Mouse (Mus musculus): Measurements from ENCODE around the gene Rbm34. TPM values are rescaled to one million over a fixed set of nuclear protein-coding genes. Genes with fewer than 3 reads are reported as not detected.

The Rbm34 gene
- total and polyA plus RNA-seq, 3 experiments, result 12.2 to 38.5 (median 19.3) TPM

DNA sequence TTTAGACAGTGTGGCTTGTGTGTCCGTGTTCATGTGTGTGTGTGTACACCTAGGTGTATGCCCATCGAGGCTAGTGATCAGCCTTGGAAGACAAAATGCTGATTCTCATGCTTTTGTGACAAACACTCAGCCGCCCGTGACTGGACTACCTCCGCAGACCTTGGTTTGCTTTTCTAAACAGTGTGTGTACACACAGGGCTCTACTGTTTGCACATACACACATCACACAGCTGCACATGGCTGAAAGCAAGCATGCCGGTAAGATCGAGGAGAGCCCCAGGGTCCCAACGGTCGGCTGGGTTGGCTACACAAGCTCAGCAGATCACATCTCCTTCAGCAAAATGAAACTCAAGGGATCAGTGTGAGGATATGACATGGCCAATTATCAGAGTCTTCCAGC lies 66.9 kb downstream of the Rbm34 start:
- no peak for TF ChIP-seq CTCF (IDR thresholded peaks at IDR 0.05; ENCODE audit: low read depth, low read length)
- no peak for TF ChIP-seq GATA1 (IDR thresholded peaks at IDR 0.05; ENCODE audit: borderline replicate concordance, low read length)
- TF ChIP-seq POLR2AphosphoS5 (IDR thresholded peaks at IDR 0.05; ENCODE audit: insufficient replicate concordance, low read depth, low read length), result no peak
- no peak for TF ChIP-seq GATA2 (IDR thresholded peaks at IDR 0.05; ENCODE audit: borderline replicate concordance, low read depth, low read length)
- TF ChIP-seq TAL1 (conservative IDR thresholded peaks at IDR 0.05; ENCODE audit: low read depth, low read length), result no peak
- H3K4me1 ChIP-seq (ENCODE audit: insufficient read depth, low read depth, low read length), result peaks cover 19% of the 10 kb centered on the region
- DNase-seq (ENCODE audit: low spot score) (no peak), ATAC-seq (ENCODE audit: extremely low read depth, insufficient number of reproducible peaks, low FRiP score, poor library complexity, severe bottlenecking) (no peak)
- H3K36me3 ChIP-seq (replicated peaks), result no peaks in the 10 kb centered on the region
- H3K4me3 ChIP-seq (ENCODE audit: low read depth, low read length), result no peak overlapping the region
- H3K9me3 ChIP-seq (replicated peaks), result no peaks in the 10 kb centered on the region; the same call in 1 of the 2 replicates
- H3K27me3 ChIP-seq (ENCODE audit: insufficient read depth, low read length), result peaks cover 46% of the 10 kb centered on the region

DNA sequence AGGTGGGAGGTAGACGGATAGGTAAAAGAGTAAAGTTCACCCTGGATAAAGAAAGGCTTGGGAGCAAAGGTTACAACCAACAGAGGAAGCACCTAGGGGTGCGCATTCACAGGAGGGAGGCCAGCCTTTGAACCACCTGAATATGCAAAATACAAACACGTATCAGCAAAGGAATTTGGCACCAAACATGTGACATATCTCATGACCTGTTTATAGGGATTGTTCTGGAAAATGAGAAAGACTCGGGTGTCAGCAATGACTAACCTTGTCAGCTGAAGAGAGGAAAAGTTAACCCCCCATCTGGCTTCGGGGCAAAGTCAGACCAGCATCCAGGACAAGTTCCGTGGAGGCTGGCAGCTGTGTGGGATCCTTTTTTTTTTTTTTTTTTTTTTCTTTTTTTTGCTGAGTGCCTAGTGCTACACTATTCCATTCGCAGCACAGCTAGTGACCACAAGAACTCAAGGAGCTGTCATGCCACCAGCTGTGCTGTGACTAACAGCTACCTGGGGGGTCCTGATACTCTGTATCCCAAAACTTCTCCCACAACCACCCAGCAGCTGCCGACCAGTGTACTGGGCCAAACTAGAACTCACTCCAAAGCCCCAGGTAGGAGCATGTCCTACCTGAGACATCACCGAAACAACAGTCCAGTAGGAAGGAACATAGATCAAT lies 67.5 kb downstream of the Rbm34 start:
- H3K36me3 ChIP-seq (replicated peaks), result no peaks in the 10 kb centered on the region
- ATAC-seq (ENCODE audit: extremely low read depth, insufficient number of reproducible peaks, low FRiP score, poor library complexity, severe bottlenecking) (no peak), DNase-seq (ENCODE audit: low spot score) (no peak)
- peaks cover 47% of the 10 kb centered on the region for H3K27me3 ChIP-seq (ENCODE audit: insufficient read depth, low read length)
- H3K9me3 ChIP-seq (replicated peaks), result no peaks in the 10 kb centered on the region; the same call in 1 of the 2 replicates
- peaks cover 19% of the 10 kb centered on the region for H3K4me1 ChIP-seq (ENCODE audit: insufficient read depth, low read depth, low read length)
- no peak overlapping the region for H3K4me3 ChIP-seq (ENCODE audit: low read depth, low read length)
- no peak for TF ChIP-seq TAL1 (conservative IDR thresholded peaks at IDR 0.05; ENCODE audit: low read depth, low read length)
- TF ChIP-seq CTCF (IDR thresholded peaks at IDR 0.05; ENCODE audit: low read depth, low read length), result no peak
- no peak for TF ChIP-seq GATA2 (IDR thresholded peaks at IDR 0.05; ENCODE audit: borderline replicate concordance, low read depth, low read length)
- no peak for TF ChIP-seq GATA1 (IDR thresholded peaks at IDR 0.05; ENCODE audit: borderline replicate concordance, low read length)
- TF ChIP-seq POLR2AphosphoS5 (IDR thresholded peaks at IDR 0.05; ENCODE audit: insufficient replicate concordance, low read depth, low read length), result no peak

DNA sequence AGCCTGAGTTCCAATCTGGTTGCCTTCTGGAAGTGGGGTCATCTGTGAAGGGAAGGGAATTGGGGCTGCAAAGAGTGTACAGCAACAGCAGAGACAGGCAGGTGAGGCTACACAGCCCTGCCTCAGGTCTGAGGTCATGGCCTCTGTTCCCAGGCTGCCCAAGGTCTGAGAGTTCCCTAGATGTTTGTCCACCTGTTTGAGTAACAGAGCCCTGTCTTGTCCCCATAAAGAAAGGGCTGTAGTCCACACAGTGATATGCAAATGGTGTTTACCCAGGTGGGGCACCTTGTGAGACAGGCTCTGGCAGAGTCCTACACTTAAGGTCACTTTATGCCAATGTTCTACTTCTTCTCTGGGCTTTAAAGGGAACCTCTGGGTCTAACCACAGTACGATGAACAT lies 69.3 kb downstream of the Rbm34 start:
- H3K4me3 ChIP-seq (ENCODE audit: low read depth, low read length), result no peak overlapping the region
- ATAC-seq (ENCODE audit: extremely low read depth, insufficient number of reproducible peaks, low FRiP score, poor library complexity, severe bottlenecking) (no peak), DNase-seq (ENCODE audit: low spot score) (no peak)
- no peaks in the 10 kb centered on the region; the same call in 1 of the 2 replicates for H3K9me3 ChIP-seq (replicated peaks)
- peaks cover 19% of the 10 kb centered on the region for H3K4me1 ChIP-seq (ENCODE audit: insufficient read depth, low read depth, low read length)
- no peak for TF ChIP-seq TAL1 (conservative IDR thresholded peaks at IDR 0.05; ENCODE audit: low read depth, low read length)
- TF ChIP-seq CTCF (IDR thresholded peaks at IDR 0.05; ENCODE audit: low read depth, low read length), result no peak
- TF ChIP-seq POLR2AphosphoS5 (IDR thresholded peaks at IDR 0.05; ENCODE audit: insufficient replicate concordance, low read depth, low read length), result no peak
- no peak for TF ChIP-seq GATA2 (IDR thresholded peaks at IDR 0.05; ENCODE audit: borderline replicate concordance, low read depth, low read length)
- no peak for TF ChIP-seq GATA1 (IDR thresholded peaks at IDR 0.05; ENCODE audit: borderline replicate concordance, low read length)
- peaks cover 44% of the 10 kb centered on the region for H3K27me3 ChIP-seq (ENCODE audit: insufficient read depth, low read length)
- no peaks in the 10 kb centered on the region for H3K36me3 ChIP-seq (replicated peaks)

DNA sequence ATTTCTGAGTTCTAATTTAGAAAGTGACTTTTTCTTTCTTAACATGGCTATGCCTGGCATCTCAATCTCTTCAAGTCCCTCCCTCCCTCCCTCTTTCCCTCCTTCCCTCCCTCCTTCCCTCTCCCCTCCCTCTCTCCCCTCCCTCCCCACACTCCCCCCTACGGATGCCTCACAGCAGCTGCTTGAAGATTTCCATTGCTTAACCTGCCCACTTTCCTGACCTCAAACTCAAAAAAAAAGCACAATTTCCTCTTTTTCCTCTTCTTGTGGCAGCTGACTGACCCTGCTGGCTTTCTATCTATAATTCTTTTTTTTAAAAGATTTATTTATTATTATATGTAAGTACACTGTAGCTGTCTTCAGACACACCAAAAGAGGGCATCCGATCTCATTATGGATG lies 69.8 kb downstream of the Rbm34 start:
- no peaks in the 10 kb centered on the region for H3K36me3 ChIP-seq (replicated peaks)

More for the DNA sequence above, 69.8 kb downstream of the Rbm34 start:
- Histone ChIP-seq H3K27me3 (ENCODE audit: insufficient read depth, low read length) (peaks cover 46% of the 10 kb centered on the region), H3K9me3 (replicated peaks) (no peaks in the 10 kb centered on the region; the same call in 1 of the 2 replicates), H3K4me1 (ENCODE audit: insufficient read depth, low read depth, low read length) (peaks cover 19% of the 10 kb centered on the region), H3K4me3 (ENCODE audit: low read depth, low read length) (no peak overlapping the region)
- DNase-seq (ENCODE audit: low spot score) (no peak), ATAC-seq (ENCODE audit: extremely low read depth, insufficient number of reproducible peaks, low FRiP score, poor library complexity, severe bottlenecking) (no peak)
- TF ChIP-seq GATA2 (IDR thresholded peaks at IDR 0.05; ENCODE audit: borderline replicate concordance, low read depth, low read length) (no peak), TAL1 (conservative IDR thresholded peaks at IDR 0.05; ENCODE audit: low read depth, low read length) (no peak), CTCF (IDR thresholded peaks at IDR 0.05; ENCODE audit: low read depth, low read length) (no peak), POLR2AphosphoS5 (IDR thresholded peaks at IDR 0.05; ENCODE audit: insufficient replicate concordance, low read depth, low read length) (no peak), GATA1 (IDR thresholded peaks at IDR 0.05; ENCODE audit: borderline replicate concordance, low read length) (no peak)

Other genes with a start within 250 kb of the Rbm34 start
- 133 and 158 TPM in 2 replicates for gene Tomm20, start 25.2 kb downstream of the Rbm34 start, total RNA-seq (2014; fragmentation: Nextera tagmentation)
- gene Tomm20, start 25.2 kb downstream of the Rbm34 start, total RNA-seq (2017), result 432 and 545 TPM in 2 replicates
- 1,504 and 2,083 TPM in 2 replicates for gene Tomm20, start 25.2 kb downstream of the Rbm34 start, polyA plus RNA-seq (2012)
- not detected in 2 replicates for gene Pard3, start 92.8 kb upstream of the Rbm34 start, total RNA-seq (2014; fragmentation: Nextera tagmentation)
- 0.12 and 0.55 TPM in 2 replicates for gene Pard3, start 92.8 kb upstream of the Rbm34 start, total RNA-seq (2017)
- gene Pard3, start 92.8 kb upstream of the Rbm34 start, polyA plus RNA-seq (2012), result not detected in 2 replicates